Mouse (Mus musculus) gastrocnemius, postnatal 36 days (tissue): ENCODE data around the gene Atp13a2. TPM values are rescaled to one million over a fixed set of nuclear protein-coding genes. Genes with fewer than 3 reads are reported as not detected.
A peak's percentile ranks its signal among the peaks of the same experiment; 100 is the strongest.

Experiments used
- DNase-seq, 2 experiments: peaks; one replicate each; pipeline ENCODE4 v3.0.0; 2022
- intact Hi-C: fragments of 180-260 bp; cut with DNase I; formaldehyde crosslinking; loops from one replicate; pipeline ENCODE4 v1.15.1; 2025
- total RNA-seq, 2 experiments: library from RNA; stranded (reverse); gene quantifications; 2 replicates each; pipeline ENCODE4 v1.2.3; 2021

Gene Atp13a2
- total RNA-seq, 2 experiments from 2014 or later = 16.6 to 17.5 TPM

DNA sequence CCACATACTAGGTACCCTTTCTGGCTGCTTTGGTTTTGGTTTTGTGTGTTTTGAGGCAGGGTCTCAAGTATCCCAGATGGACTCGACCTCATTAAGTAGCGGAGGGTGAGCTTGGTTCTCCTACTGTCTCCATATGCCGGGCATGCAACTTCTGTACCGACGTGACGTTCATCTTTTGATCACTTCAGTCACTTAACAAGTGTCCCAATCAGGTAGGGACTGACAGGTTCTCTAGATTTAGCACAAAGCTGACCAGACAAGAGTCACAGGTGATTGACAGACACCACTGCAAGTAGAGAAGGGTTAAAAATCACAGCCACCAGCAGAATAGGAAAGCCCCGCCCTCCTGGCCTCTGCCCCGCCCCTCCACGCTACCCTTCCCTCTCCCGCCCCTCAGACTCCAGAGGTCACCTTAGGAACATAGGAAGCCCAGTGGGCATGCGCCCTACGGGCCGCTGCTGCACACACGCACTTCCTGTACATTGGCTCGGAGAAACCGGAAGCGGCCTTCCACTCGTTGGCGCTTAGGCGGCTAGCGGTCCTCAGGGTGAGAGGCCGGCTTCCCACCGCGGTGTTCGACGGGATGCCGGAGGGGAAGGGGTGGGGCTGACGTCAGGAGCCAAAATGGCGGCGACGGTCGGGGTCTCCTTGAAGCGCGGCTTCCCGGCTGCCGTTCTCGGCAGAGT, 25.7 kb upstream of the Atp13a2 start, which contains the start of gene Sdhb:
TSS of gene Sdhb (plus strand) at position 423 of the 686 bp plus-strand sequence.
- peak; percentile 91 to 96 for DNase-seq
- intact Hi-C loops = no loop called here

DNA sequence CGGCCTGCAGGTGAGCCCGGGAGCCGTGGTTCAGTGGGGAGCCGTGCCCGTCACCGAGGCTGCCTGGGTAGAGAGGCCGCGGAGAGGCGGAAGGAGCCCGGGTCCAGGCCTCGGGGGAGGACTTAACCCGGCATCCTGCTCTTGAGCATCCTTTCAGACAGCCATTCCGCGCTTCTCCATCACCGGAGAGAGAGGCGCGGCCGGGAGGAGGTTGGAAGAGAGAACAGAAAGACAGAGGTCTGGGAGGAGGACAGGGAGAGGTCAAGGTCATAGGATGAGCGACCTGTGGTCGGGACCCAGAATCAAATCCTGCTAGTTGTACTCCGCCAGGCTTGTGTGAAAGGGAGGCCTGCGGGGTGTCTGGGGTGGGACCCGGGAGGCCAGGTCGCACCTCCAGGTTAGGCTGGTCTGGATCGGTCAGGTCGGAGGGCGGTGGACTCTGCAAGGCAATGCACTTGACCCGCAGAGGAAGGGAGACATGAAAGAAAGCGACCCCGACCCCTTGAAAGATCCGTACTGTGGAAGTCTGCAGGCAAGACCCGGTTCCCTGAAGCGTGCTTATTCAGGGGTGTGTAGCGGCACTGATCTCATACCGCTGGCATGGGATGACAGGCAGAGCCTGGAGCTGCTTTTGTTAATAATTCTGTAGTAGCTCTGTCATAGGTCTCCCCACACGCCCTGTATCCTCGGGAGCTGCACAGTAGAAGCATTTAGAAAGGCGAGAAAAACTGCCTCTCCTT, 25.0 kb upstream of the Atp13a2 start:
- intact Hi-C loops = no loop called here
- no peak for DNase-seq

DNA sequence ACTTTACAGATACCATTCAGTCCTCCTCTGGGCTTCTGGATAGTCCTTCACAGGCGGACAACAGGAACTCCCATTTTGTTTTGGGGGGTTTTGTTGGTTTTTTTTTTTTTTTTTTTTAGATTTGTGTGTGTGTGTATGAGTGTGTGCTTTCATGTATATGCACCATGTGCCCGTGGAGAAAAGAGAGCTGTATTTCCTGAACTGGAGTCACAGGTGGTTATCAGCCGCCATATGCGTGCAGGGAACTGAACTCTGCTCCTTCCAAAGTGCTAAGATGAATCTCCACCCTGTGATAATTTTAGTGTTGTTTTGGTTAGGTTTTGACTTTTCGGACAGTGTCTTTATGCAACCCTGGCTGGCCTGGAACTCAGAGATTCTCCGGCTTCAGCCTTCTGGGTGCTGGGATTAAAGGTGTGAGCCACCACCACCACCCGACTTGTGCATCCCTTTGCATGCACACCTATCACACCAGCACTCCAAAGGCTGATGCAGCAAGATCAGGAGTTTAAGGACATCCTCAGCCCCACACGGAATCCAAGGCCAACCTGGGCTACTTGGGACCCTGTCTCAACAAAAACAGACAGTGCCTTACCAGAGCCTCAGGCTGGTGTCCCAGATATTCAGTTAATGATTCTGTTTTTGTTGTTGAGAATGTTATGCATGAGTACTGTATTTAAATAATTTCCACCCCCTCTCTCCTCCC, 24.3 kb upstream of the Atp13a2 start:
- intact Hi-C loops = no loop called here
- no peak for DNase-seq

DNA sequence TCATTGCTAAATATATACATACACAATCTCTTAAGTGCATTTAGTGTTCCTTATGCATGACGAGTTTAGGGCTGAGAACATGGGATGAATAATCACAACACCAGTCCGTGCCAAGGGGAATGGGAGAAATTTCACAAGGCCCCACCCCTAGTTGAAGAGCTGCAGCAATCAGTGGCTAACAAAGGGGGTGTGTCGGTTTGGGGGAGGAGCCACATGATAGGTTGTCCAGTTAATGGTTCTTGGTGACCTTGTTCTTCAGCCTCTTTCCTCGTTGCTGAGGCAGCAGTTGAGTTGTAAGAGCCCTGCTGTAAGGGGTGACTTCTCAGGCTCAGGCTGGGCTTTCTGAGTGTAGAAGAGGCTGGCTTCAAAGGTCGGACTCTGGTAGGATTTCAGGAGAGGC, 23.7 kb upstream of the Atp13a2 start:
- peak in 1 of 2 experiments; percentile 33 for DNase-seq
- intact Hi-C loops = no loop called here

DNA sequence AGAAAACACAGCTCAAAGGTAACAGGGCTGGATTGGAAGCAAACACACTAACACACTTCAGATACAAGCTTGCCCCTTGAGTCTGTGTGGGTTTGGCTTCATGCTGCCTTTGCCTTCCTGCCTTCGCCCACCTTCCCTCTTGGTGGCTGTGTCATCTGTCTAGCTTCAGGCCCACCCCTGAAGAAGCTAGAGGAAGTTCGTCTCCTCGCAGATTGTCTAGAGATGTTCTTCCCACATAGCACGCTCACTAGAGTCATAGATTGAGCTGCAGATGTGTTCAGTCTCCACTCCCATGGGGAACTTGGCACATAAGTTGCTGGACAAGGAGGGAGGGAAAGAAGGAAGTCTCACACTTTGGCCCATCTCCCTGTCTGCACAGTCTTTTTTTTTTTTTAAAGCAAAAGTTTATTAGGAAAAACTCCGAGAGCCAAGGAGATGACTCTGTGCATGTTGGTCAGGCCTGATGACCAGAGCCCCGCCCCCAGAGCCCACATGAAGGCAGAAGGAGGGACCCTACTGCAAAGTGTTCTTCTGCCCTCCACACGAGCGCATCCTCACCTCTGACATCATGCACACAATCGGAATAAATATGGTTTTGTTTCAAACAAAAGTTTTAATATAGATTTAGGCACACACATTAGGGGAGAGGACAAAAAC, 22.6 kb upstream of the Atp13a2 start:
- no peak for DNase-seq
- intact Hi-C loops = loop anchor here (2.0 kb wide), 1 partner anchor 67 kb away; no protein-coding TSS in a partner anchor

DNA sequence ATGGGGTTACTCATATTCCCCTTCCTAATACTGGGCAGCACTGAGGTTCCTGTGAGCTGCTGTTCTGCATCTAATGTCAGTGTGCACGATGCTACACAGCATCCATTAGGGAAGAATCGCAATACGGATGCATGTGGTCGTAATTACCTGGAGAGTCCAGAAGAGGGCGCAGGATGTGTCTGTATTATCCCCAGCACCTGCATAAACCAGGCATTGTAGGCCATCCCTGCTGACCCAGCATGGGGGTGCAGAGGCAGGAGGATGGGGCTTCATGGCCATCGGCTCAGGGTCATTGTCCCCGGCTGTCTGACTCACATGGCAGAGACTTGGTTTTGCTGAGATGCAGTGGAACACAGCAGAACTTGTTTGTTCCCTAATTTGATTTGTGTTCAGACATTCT, 22.1 kb upstream of the Atp13a2 start:
- DNase-seq = peak; percentile 54 to 64
- intact Hi-C loops = loop anchor here (2.0 kb wide), 1 partner anchor 66 kb away; no protein-coding TSS in a partner anchor

DNA sequence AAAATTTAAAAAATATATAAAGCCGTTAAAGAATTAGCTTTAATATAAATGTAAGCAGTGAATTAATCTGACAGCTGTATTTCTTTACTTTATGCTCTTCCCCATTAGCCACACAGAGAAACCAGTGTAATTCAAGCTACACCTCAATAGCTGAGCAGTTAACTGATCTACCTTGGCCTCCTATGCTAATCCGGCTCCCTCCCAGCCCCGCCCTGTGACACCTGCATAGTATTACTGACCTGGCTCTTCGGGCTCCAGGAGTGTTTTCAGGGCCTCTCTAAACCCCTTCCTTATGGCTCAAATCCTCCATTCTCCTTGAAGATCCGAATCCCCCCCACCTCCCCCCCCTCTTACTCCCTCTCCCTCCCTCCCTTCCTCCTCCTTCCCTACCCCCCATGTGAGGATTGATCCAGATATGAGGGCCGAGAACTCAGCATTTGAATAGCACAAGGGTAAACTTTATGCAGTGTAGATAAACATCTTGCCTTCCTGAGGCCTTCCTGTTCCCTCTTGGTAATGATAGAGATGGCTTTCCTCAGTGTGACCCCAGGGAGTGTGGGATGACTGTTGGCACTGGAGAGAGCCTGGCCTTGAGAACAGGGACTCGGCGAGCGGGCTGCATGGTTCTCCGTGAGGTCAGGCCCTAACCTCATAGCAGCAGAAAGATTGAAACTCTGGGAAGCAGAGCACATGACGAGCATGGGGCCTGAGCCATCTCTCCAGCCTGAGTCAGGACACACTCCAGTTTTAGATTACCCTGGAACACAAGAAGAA, 19.1 kb upstream of the Atp13a2 start:
- DNase-seq = no peak
- intact Hi-C loops = no loop called here

DNA sequence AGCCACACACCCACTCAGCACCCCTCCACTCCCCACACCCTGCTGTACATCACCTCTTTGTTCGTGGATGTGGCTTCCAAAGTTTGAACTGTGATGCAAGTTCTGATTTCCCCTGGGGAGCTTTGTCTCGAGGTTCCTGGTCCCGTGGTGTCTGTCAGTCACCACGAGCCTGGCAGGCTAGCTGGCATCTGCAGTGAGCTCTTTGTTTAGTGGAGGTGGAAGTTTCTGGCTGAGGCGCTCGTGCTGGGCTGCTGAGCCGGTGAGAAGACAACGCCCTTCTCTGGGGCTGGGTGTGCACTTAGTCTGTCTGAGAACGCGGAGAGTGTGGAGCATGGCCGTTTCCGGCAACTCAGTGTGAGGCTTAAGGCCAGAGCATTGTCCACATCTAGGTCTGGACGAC, 15.0 kb upstream of the Atp13a2 start:
- intact Hi-C loops = no loop called here
- no peak for DNase-seq

DNA sequence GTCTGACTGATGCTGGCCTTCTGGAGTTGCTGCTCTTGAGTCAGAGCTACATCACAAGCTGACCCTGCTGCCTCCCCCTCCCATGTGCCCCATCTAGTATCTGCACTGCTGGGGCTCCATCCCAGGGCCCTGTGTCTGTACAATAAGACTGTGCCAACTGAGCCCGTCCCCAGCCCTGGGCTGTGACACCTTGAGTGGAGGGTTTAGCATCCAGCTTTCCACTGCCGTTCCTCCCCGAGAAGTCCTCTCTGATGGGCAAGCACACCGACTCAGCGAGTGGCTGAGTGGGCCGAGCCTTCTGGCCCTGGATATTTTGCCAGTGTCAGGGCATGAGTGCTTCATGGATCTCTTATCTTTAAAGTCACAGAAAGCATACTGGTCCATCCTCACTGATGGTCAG, 12.3 kb upstream of the Atp13a2 start:
- no peak for DNase-seq
- intact Hi-C loops = no loop called here

DNA sequence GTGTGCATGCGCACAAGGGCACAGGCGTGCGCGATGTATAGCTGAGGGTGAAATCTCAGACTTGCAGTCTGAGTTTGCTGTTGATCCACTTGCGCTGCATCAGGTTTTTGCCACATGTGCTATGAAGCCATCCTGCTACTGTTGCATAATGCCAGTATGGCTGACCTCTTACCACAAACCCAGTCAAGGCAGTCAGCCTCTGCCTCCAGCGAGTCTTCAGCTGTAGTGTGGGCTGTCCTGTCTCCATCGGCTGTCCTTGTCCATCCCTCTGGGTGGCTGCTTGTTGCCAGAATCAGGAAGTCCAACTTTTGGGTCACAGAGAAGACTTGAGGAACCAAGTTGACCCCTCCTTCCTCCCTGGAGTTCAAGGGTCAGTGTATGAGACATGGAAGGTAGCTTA, 11.3 kb upstream of the Atp13a2 start:
- DNase-seq = no peak
- intact Hi-C loops = no loop called here

DNA sequence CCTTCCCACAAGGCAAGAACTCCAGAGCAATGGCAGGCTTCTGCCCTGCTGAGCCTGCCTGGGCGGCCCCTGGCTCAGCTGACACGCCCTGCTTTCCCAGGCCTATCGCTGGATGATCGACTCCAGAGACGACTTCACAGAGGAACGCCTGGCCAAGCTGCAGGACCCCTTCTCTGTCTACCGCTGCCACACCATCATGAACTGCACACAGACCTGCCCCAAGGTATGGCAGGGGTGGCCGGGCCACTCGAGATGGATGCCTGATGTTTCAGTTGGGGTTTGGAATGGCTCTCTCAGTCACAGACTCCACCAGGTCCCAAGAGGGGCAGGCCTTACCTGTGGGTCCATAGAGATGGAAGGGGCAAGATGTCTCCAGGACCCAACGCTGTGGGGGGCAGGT, 9.4 kb upstream of the Atp13a2 start:
- no peak for DNase-seq
- intact Hi-C loops = no loop called here

DNA sequence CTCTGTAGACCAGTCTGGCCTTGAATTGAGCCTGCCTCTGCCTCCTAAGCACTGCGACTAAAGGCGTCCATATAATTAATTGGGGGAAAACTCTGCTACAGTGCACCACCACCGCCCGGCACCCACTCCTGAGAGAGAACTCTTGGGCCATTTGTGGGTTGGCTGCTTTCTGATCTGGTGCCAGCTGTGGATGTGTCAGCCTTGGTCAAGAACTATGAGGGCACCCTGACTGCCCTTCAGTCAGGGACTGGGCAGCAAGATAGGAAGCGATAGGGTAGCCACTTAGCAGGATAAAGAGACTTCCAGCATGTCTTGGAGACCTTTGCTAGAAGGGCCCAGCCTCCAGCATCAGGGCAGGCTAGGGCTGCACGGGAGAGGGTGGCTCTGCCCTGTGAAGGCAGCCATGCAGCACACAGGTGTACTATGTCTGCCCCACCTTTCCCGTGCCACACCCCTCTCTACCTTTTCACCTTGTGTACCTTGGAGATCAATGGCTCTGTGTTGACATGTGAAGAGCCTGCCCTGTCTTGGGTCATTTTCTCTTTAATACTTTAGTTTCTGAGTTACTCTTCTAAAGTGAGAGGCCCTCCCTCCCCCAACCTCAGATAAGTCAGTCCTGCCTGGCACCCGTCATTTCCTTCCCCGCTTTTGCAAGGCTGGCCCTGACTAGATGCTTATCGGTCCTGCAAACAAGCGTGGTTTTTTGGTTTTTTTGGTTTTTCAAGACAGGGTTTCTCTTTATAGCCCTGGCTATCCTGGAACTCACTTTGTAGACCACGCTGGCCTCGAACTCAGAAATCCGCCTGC, 8.6 kb upstream of the Atp13a2 start:
- no peak for DNase-seq
- intact Hi-C loops = no loop called here

DNA sequence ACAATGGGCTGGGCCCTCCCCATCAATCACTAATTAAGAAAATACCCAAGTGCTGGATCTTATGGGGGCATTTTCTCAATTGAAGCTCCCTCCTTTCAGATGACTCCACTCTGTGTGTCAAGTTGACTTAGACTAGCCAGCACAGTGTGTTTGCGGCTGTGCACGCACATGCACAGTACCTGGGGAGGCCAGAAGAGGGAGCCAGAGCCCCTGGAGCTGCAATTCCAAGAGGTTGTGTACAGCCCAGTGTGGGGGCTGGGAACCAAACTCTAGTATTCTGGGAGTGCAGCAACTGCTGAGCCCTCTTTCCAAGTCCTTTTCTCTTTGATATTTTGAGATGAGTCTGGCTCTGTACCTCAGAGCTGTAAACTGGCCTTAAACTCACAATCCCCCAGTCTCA, 5.1 kb upstream of the Atp13a2 start:
- no peak for DNase-seq
- intact Hi-C loops = loop anchor here (5.0 kb wide), 1 partner anchor 51 kb away; no protein-coding TSS in a partner anchor

DNA sequence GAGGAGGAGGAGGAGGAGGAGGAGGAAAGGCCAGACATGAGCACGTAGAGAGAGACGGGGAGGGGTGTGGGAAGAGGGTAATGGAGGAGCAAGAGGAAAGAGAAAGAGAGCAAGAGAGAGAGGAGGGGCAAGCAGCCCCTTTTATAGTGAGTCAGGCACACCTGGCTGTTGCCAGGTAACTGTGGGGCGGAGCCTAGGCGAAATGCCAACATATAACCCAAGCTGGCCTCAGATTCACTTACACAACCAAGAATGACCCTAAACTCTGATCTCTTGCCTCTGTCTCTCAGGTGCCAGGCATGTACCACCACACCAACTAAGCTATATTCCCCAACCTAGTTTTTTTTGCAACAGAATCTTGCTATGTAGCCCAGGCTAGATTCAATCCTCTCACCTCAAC, 3.9 kb upstream of the Atp13a2 start:
- intact Hi-C loops = loop anchor here (5.0 kb wide), 1 partner anchor 49 kb away; no protein-coding TSS in a partner anchor
- DNase-seq = no peak

DNA sequence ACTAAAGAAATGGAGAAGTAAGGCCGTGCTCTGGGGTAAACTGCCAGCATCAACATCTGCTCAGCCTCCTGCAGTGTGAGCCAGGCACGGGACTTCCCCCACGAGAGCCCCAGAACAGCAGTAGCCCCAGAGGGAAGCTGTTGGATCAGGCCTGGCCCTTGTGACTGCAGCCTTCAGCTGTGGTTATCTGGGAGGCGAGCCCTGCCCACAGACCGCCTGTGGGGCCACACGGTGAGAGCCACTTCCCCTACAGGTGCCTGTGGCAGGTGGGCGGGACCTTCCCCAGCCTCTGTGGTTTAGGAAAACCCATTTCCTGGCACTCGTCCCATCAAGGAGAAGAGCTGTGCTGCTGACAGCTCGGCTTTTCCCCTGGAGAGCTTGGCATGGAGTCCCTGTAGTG, 3.2 kb upstream of the Atp13a2 start:
- peak; percentile 33 to 48 for DNase-seq
- intact Hi-C loops = loop anchor here (5.0 kb wide), 1 partner anchor 49 kb away; no protein-coding TSS in a partner anchor

DNA sequence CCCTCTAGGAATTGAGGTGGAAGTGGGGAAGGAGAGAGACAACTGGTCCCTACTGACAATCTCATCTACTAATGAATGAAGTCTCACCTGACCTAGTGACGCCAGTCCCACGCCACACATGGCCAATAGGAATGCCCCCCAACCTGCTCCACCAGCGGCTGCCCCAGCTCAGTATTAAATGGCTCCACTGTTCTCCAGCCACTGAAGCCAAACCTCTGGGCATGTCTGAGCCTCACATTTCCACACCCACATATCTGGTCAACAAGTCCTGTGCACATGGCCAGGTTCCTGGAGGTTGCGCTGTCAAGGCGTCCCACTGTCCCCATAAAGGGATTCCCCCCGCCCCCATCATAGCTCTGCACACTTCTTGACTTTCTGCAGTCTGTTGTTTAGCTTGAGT, 2.1 kb upstream of the Atp13a2 start:
- no peak for DNase-seq
- intact Hi-C loops = loop anchor here (5.0 kb wide), 1 partner anchor 48 kb away; no protein-coding TSS in a partner anchor

DNA sequence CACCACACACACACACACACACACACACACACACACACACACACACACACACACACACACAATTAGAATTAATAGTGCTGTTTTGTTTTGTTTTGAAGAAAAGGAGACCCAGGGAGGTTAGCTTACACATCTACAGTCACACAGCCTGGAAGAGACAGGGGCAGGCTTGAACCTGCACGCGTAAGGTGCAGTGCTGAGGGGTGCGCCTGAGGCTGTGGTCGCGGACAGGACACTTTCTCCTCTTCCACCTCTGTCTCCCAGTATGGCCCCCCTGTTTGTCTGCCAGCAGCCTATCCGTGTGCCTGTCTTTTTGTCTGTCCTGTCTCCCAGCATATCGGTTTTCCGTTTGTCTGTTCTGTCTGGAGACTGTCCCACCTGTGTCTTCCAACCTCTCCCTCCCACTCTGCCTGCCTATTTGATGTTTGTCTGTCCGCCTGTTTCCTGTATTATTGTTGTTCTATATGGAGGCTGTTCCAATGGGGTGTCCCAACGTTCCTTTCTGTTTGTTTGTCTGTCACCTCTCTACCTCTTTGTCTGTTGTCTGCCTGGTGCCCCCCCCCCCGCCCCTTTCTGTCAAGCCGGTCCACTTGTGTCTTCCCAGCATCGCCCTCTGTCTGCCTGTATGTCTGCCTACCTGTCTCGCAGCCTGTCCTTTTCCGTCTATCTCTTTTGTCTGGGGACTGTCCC, 506 bp upstream of the Atp13a2 start:
- DNase-seq = no peak
- intact Hi-C loops = no loop called here

DNA sequence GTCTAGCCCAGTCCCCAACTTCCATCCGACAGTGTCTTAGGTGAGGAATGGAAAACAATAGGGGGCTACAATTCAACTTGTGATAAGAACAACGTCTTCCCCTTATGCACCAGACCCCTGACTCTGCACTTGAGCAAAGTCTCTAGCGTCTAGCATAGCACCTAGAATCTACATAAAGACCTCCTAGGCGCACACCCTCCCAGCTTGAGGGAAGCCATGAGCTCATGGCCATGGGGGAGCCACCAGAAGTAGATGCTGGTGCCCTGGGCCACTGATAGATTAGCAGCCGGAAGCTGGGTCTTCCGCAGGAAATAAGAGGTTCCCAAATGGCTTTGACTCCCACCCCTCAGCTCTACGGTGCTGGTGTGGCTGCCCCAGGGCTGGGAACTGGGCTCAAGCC, 803 bp downstream of the Atp13a2 start:
- intact Hi-C loops = no loop called here
- DNase-seq = no peak
